Mouse (Mus musculus) forebrain, embryonic 13.5 days (tissue): ENCODE results near the gene Appl2. TPM values are rescaled to one million over a fixed set of nuclear protein-coding genes. Genes with fewer than 3 reads are reported as not detected.

Source experiments
- ATAC-seq: fragments of 200-750 bp; cut with Nextera tagmentation; 2 replicates; pipeline ENCODE4 v1.8.0; 2017
- H3K27ac ChIP-seq: fragments of 300-500 bp; sonication (generic); 2 replicates; pipeline ENCODE4 v1.5.1; 2015; ENCODE audit warnings: inconsistent platforms, mild to moderate bottlenecking, moderate library complexity
- H3K27me3 ChIP-seq: fragments of 300-500 bp; sonication (generic); 2 replicates; pipeline ENCODE4 v1.6.1; 2015; ENCODE audit warnings: mild to moderate bottlenecking, inconsistent platforms
- H3K36me3 ChIP-seq: fragments of 300-500 bp; sonication (generic); 2 replicates; pipeline ENCODE4 v1.6.1; 2015; ENCODE audit warnings: mild to moderate bottlenecking, inconsistent platforms; ENCODE audit not compliant: poor library complexity, severe bottlenecking
- H3K4me1 ChIP-seq: fragments of 300-500 bp; sonication (generic); 2 replicates; pipeline ENCODE4 v1.6.1; 2015; ENCODE audit warnings: inconsistent platforms
- H3K4me2 ChIP-seq: fragments of 300-500 bp; sonication (generic); 2 replicates; pipeline ENCODE4 v1.6.1; 2015; ENCODE audit warnings: inconsistent platforms, mild to moderate bottlenecking, moderate library complexity
- H3K4me3 ChIP-seq: fragments of 300-500 bp; sonication (generic); 2 replicates; pipeline ENCODE4 v1.5.1; 2015; ENCODE audit warnings: mild to moderate bottlenecking, inconsistent platforms
- H3K9ac ChIP-seq: fragments of 300-500 bp; sonication (generic); 2 replicates; pipeline ENCODE4 v1.6.1; 2015; ENCODE audit warnings: mild to moderate bottlenecking, inconsistent platforms
- H3K9me3 ChIP-seq: fragments of 300-500 bp; sonication (generic); replicated peaks from 2 replicates; pipeline ENCODE4 v1.6.1; 2016; ENCODE audit warnings: inconsistent platforms
- WGBS: fragments of 180-500 bp; shearing (Covaris S2); methylation state at CpG from one replicate; pipeline ENCODE4 v1.1.7; 2015; 5-methylcytosine and 5-hydroxymethylcytosine counted together
- polyA plus RNA-seq: library from polyadenylated mRNA; unstranded; fragments of >200 nt; fragmentation: Nextera tagmentation; extraction: Ambion mirVana; gene quantifications from 2 replicates; pipeline ENCODE4 v1.2.1, GENCODE M21; 2015

Appl2 gene
- polyA plus RNA-seq, 1 experiment from 2014 or later, result 34.5 TPM

DNA sequence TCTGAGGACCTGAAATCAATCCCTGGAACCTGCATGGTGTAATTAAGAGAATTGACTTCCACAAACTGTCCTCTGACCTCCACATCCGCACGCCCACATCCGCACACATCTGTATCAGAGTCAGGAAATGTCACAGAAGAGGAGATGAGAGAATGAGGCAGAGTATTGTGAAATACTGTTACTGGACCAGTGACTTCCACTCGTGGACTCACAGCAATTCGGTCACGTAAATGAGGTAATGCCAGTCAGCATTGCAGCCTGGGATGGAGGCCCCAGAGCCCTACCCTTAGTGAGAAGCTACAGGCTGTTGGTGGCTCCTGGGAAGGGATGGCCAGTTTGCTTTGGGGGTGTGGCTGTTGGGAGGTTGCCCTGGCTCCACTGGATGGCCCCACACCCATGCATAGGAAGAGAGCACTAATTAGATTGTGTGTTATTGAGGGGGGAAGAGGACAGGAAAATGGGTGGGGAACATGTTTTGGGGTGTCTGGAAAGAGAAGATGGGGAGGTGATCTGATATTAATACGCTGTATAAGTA, 2.1 kb downstream of the Appl2 start:
- 88% methylated on average over 7 of the region's 7 CpGs for WGBS
- no peak overlapping the region for H3K9ac ChIP-seq

DNA sequence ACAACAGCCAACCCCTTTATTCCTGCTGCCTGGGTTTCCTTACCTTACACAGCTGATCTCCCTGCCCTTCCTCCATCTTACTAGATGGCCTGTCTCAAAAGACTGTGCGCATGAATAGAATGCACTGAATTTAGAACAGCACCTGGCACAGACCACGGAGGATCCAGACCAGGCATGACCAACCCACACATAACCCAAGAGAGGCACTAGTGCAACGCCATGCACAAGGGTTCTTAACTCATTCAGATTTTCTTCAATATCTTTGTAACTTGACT, 2.9 kb downstream of the Appl2 start:
- Histone ChIP-seq H3K27ac (no peak overlapping the region), H3K4me2 (no peak overlapping the region)
- 94% methylated on average over 3 of the region's 3 CpGs for WGBS

More for the DNA sequence above, 2.1 kb downstream of the Appl2 start:
- Histone ChIP-seq H3K27ac (no peak overlapping the region), H3K4me1 (peaks cover 34% of the 10 kb centered on the region), H3K4me3 (no peak overlapping the region), H3K27me3 (no peaks in the 10 kb centered on the region), H3K4me2 (no peak overlapping the region), H3K36me3 (no peaks in the 10 kb centered on the region), H3K9me3 (no peaks in the 10 kb centered on the region)
- no peak for ATAC-seq

DNA sequence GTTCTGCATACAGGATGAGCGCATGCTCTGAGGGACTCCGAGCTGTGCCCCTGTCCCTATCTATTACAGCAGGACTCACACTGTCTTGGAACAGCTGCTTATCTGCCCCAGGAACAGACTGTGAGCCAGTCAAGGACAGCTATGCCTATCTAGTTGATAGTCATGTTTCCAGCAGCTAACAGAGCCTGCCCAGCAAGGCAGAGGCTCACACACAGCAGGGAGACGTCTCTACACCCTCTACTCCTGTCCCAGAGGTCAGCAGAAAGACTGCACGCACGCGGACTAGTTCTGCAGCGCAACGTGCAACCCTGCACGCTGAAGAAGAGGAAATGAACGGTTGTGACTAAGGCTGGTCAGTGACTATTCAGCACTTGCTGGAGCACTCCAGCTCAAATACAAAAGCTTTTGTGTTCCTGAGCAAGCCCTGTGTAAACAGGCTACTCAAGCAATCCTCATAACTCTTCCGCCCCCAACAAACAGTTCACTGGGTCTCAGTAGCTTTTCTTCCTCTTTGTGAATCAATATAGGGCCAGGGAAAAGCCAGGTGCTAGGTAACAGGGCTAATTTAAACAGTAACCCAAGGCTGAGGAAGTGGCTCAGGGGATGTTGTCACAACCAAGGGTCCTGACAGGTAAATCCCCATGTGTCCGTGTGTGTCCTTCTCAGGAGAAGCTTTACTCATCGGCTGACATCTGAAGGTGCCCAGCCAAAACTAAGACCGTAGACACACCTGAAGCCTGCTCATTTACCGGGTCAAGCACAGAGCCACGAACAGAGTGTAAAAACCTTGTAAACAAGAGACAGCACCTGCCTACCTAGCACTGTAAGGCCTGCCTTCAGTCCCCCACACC, 3.4 kb downstream of the Appl2 start:
- ATAC-seq, result no peak
- Histone ChIP-seq H3K27me3 (no peaks in the 10 kb centered on the region), H3K36me3 (no peaks in the 10 kb centered on the region), H3K4me1 (peaks cover 34% of the 10 kb centered on the region), H3K4me2 (peak overlapping the region; percentile 20), H3K4me3 (no peak overlapping the region), H3K9ac (peak overlapping the region; percentile 50; the same call in 1 of the 2 replicates), H3K9me3 (no peaks in the 10 kb centered on the region), H3K27ac (peak overlapping the region; percentile 25; the same call in 1 of the 2 replicates)
- 53% methylated on average over 16 of the region's 16 CpGs for WGBS

More for the DNA sequence above, 2.9 kb downstream of the Appl2 start:
- ATAC-seq, result no peak
- no peak overlapping the region for H3K4me3 ChIP-seq
- H3K36me3 ChIP-seq, result no peaks in the 10 kb centered on the region
- H3K27me3 ChIP-seq, result no peaks in the 10 kb centered on the region
- H3K9me3 ChIP-seq, result no peaks in the 10 kb centered on the region
- peaks cover 34% of the 10 kb centered on the region for H3K4me1 ChIP-seq
- H3K9ac ChIP-seq, result no peak overlapping the region

DNA sequence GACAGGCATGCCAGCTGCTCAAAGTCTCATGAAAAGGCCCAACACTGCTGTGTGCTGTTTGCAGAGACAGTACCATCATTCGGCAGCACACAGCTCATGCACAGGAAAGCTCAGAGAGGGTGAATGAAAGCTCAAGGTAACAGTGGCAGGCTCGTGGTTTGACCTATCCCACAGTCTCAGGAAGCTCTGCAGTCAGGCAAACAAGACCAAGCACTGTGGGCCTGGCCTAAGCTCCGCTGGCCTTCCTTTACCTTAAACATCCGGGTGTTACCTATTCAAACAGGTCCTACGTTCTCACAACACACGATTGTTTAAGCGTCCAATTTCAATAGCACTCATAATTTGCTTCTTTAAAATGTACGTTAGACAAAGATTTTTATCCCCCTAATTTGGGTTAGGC, 4.4 kb downstream of the Appl2 start:
- no peaks in the 10 kb centered on the region for H3K27me3 ChIP-seq
- ATAC-seq, result no peak
- no peak overlapping the region for H3K9ac ChIP-seq
- peaks cover 39% of the 10 kb centered on the region for H3K4me1 ChIP-seq
- H3K27ac ChIP-seq, result no peak overlapping the region
- peaks cover 8% of the 10 kb centered on the region; the same call in 1 of the 2 replicates for H3K36me3 ChIP-seq
- no peak overlapping the region for H3K4me2 ChIP-seq
- WGBS, result 72% methylated on average over 8 of the region's 8 CpGs
- no peak overlapping the region for H3K4me3 ChIP-seq
- H3K9me3 ChIP-seq, result no peaks in the 10 kb centered on the region

DNA sequence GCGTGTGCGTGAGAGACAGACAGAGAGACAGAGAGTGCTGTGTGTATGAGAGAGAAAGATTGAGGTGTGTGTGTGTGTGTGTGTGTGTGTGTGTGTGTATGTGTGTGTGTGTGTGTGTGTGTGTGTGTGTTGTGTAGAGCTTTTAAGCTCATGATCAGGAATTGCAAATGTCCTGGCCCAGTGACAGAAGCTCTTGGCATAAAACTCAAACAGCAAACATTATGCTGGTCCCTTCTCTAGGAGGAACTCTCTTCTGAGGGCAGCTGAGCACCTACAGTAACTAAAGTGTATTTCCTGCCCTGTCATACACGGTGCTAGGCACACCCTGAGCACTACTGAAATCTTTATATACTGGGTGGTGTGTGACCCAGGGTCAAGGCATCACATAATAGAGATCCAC, 6.9 kb downstream of the Appl2 start:
- no peak overlapping the region for H3K27ac ChIP-seq
- no peaks in the 10 kb centered on the region for H3K9me3 ChIP-seq
- H3K4me2 ChIP-seq, result no peak overlapping the region
- H3K4me1 ChIP-seq, result peaks cover 24% of the 10 kb centered on the region
- WGBS, result 80% methylated on average over 3 of the region's 3 CpGs
- no peak for ATAC-seq
- H3K4me3 ChIP-seq, result no peak overlapping the region
- no peak overlapping the region for H3K9ac ChIP-seq
- H3K36me3 ChIP-seq, result peaks cover 16% of the 10 kb centered on the region; the same call in 1 of the 2 replicates
- H3K27me3 ChIP-seq, result no peaks in the 10 kb centered on the region

DNA sequence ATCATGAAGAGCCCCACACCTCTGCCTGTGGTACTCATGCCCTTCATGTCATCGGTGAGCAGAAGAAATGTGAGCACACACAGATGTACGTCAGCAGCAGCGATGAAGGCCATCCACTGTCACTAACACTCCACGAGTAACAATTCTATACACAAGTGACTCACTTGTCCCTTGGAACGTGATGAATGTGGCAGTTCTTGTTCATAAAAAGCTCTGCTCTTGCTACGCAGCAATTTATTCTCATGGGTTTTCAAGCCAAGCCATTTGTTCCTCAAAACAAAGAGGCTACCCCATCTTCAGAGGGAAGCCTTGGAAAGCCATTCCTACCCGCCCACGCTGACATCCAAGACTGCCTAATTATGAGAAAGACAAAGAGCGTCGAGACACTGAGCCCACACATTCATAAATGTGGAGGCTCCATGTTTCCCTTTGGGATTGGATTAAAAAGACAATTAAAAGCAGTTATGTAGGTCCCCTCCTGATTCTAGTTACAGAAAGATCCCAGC, 8.6 kb downstream of the Appl2 start:
- no peaks in the 10 kb centered on the region for H3K9me3 ChIP-seq
- peak overlapping the region; percentile 44; the same call in 1 of the 2 replicates for H3K27ac ChIP-seq
- no peak overlapping the region for H3K9ac ChIP-seq
- peaks cover 18% of the 10 kb centered on the region for H3K4me1 ChIP-seq
- H3K36me3 ChIP-seq, result peaks cover 16% of the 10 kb centered on the region; the same call in 1 of the 2 replicates
- no peak; the same call in 1 of the 2 replicates for ATAC-seq
- 45% methylated on average over 10 of the region's 10 CpGs for WGBS
- no peak overlapping the region for H3K4me3 ChIP-seq
- no peaks in the 10 kb centered on the region for H3K27me3 ChIP-seq
- H3K4me2 ChIP-seq, result no peak overlapping the region

DNA sequence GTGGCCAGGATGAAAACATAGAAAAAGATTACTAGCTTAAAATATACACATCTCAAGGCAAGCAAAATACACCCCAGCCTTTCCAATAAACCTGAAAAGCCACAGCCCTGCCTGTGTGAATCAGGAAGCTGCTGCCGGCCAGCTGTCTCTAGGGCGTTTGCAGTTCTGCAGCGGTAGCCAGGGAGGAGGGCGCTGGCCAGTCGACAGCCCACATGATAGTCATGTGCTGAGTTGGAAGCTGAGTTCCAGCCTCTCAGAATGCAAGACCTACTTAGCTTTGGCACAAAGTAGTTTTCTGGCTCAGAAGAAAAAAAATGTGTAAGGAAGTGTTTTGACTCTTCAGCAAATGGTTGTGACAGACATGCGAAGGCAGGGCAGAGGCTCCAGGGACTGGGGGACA, 11.2 kb downstream of the Appl2 start:
- Histone ChIP-seq H3K4me1 (peaks cover 23% of the 10 kb centered on the region), H3K9me3 (no peaks in the 10 kb centered on the region), H3K27me3 (no peaks in the 10 kb centered on the region), H3K9ac (no peak overlapping the region), H3K27ac (no peak overlapping the region), H3K4me2 (no peak overlapping the region), H3K4me3 (no peak overlapping the region), H3K36me3 (peaks cover 16% of the 10 kb centered on the region; the same call in 1 of the 2 replicates)
- peak; percentile 44; the same call in 1 of the 2 replicates for ATAC-seq
- 64% methylated on average over 6 of the region's 6 CpGs for WGBS

DNA sequence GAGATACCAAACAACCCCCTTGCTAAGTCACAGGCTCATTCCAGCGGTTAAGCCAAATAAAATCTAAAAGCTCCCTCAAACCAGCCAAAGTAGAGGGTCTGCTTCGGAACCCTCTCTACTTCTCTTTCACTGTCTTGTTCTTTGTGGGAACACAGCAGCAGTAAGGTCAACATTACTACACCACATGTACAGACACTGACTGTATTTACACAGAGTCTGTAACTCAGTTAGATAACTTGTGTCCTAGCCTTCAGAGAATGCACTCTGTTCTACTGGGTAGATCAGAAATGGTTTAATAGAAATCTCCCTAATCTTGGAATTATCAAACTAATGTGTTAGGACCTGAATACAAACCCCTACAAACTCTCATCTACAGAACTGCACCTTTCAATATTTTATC, 12.3 kb downstream of the Appl2 start:
- WGBS, result 94% methylated on average over 2 of the region's 2 CpGs
- no peaks in the 10 kb centered on the region for H3K9me3 ChIP-seq

DNA sequence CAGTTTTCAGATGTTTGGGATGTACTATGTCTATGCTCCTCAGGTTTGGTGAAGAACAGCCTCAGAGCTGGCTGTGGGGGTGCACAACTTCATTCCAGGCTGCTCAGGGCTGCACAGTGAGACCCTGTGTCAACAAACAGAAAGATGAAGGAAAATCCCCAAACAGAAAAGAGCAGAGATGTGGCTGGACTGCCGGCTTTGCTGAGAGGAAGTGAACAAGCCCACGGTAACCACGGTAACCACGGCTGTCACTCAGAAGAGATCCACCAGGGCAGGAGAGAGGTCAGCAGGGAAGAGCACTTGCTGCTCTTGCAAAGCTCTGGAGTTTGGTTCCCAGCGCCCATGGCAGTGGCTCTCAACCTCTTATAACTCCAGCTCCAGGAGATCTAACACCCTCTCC, 14.1 kb downstream of the Appl2 start:
- Histone ChIP-seq H3K27me3 (no peaks in the 10 kb centered on the region), H3K27ac (no peak overlapping the region), H3K4me2 (no peak overlapping the region), H3K36me3 (peaks cover 22% of the 10 kb centered on the region; the same call in 1 of the 2 replicates), H3K4me1 (peaks cover 28% of the 10 kb centered on the region), H3K4me3 (no peak overlapping the region), H3K9ac (no peak overlapping the region), H3K9me3 (no peaks in the 10 kb centered on the region)
- no peak; the same call in 1 of the 2 replicates for ATAC-seq
- 36% methylated on average over 5 of the region's 5 CpGs for WGBS

More for the DNA sequence above, 12.3 kb downstream of the Appl2 start:
- Histone ChIP-seq H3K27me3 (no peaks in the 10 kb centered on the region), H3K4me1 (peaks cover 30% of the 10 kb centered on the region), H3K4me3 (no peak overlapping the region), H3K27ac (no peak overlapping the region), H3K36me3 (peaks cover 23% of the 10 kb centered on the region; the same call in 1 of the 2 replicates), H3K4me2 (no peak overlapping the region), H3K9ac (no peak overlapping the region)
- ATAC-seq, result no peak

DNA sequence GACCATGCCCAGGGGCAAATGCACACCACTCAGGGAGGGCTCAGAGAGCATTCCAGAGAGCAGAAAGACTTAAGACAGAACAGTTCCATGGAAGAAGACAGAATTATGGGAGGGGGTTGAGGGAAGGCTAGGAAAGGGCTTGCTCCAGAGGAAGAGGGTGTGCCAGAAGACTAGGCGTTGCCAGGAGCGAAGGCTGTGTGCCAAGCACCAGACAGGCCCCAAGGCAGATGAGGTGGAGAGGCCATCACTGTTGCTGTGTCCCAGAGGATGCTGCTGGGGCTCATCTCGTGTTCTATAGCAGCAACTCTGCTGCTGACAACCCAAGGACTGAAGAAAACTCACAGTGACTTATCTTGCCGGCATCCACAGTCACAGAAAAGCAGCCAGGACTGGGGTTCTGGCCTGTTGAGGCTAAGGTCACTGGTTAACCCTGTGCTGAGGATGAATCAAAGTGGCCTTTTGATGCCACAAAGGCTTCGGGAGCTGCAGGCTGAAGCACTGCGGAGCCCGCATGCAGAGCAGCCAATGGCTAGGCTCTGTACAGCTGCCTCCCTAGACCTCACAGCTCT, 15.6 kb downstream of the Appl2 start:
- peaks cover 28% of the 10 kb centered on the region for H3K4me1 ChIP-seq
- no peak overlapping the region for H3K9ac ChIP-seq
- peaks cover 18% of the 10 kb centered on the region for H3K36me3 ChIP-seq
- H3K4me2 ChIP-seq, result no peak overlapping the region
- no peak overlapping the region for H3K4me3 ChIP-seq
- no peaks in the 10 kb centered on the region for H3K27me3 ChIP-seq
- WGBS, result 73% methylated on average over 7 of the region's 7 CpGs
- H3K9me3 ChIP-seq, result no peaks in the 10 kb centered on the region
- no peak for ATAC-seq
- no peak overlapping the region for H3K27ac ChIP-seq

DNA sequence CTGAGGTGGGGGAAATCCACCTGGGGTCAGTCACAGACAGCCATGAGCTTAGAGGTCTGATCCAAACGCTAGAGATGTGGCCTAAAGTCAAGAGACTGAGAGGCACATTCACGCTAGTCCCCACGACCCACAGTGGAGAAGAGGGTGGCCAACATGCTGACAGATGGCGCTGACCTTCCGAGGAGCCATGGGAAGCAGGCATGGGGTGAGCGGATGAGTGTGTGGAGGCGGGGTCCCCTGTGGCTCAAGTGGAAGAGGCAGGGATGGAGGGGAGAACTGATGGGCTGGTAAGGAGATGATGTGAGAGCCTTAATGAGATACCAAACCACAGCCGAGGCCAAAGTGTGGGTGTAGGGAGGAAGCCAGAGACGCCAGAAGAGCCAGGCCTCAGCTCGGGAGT, 16.8 kb downstream of the Appl2 start:
- Histone ChIP-seq H3K27ac (no peak overlapping the region; the same call in 1 of the 2 replicates), H3K9ac (no peak overlapping the region), H3K4me3 (no peak overlapping the region), H3K9me3 (no peaks in the 10 kb centered on the region), H3K4me1 (peaks cover 28% of the 10 kb centered on the region), H3K4me2 (no peak overlapping the region), H3K27me3 (no peaks in the 10 kb centered on the region), H3K36me3 (peaks cover 28% of the 10 kb centered on the region)
- no peak for ATAC-seq
- 91% methylated on average over 10 of the region's 10 CpGs for WGBS

DNA sequence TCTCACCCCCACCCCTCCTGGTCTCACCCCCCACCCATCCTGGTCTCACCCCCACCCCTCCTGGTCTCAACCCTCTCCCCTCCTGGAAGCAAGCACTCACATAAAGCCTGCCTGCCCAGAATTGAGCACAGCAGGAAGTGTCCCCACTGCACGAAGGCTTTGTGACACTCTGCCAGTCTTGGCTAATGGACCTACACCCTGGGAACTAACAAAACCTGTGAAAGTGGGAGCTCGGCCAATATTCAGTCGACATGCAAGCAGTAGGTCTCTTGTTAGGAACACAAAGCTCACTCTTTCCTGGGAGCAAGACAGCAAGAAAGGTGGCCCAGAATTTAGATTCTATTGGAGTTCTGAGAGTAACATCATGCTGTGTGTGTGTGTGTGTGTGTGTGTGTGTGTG, 17.6 kb downstream of the Appl2 start:
- 32% methylated on average over 3 of the region's 3 CpGs for WGBS
- Histone ChIP-seq H3K4me3 (no peak overlapping the region), H3K9me3 (no peaks in the 10 kb centered on the region), H3K27ac (peak overlapping the region; percentile 57), H3K9ac (no peak overlapping the region), H3K4me1 (peaks cover 28% of the 10 kb centered on the region), H3K36me3 (peaks cover 35% of the 10 kb centered on the region), H3K4me2 (no peak overlapping the region), H3K27me3 (no peaks in the 10 kb centered on the region)
- peak; percentile 77 for ATAC-seq
